Mouse (Mus musculus) olfactory bulb, adult 2 months (tissue): ENCODE data around the gene Gm30191. TPM values are rescaled to one million over a fixed set of nuclear protein-coding genes. Genes with fewer than 3 reads are reported as not detected.
A peak's percentile ranks its signal among the peaks of the same experiment; 100 is the strongest.

Experiments used
- H3K27ac ChIP-seq: fragments of 200-500 bp; 2 replicates; pipeline ENCODE4 v1.5.1; 2012; ENCODE audit warnings: low read depth, low read length; ENCODE audit not compliant: insufficient read depth
- H3K4me1 ChIP-seq: fragments of 200-500 bp; 2 replicates; pipeline ENCODE4 v1.6.1; 2012; ENCODE audit warnings: low read length; ENCODE audit not compliant: control insufficient read depth, insufficient read depth
- H3K4me3 ChIP-seq: fragments of 200-500 bp; 2 replicates; pipeline ENCODE4 v1.5.1; 2012; ENCODE audit warnings: mild to moderate bottlenecking, low read depth, low read length, moderate library complexity; ENCODE audit not compliant: insufficient read depth
- CTCF ChIP-seq: fragments of 200-500 bp; IDR thresholded peaks from 2 replicates; pipeline ENCODE4 v1.5.1; 2012; ENCODE audit warnings: low read depth, mild to moderate bottlenecking, low read length, moderate library complexity; ENCODE audit not compliant: insufficient read depth
- POLR2A ChIP-seq: fragments of 200-500 bp; IDR thresholded peaks from 2 replicates; pipeline ENCODE4 v1.6.1; 2012; ENCODE audit warnings: mild to moderate bottlenecking, low read depth, low read length, moderate library complexity; ENCODE audit not compliant: insufficient read depth
- WGBS: fragments of 180-500 bp; shearing (Covaris S2); methylation state at CpG from one replicate; pipeline ENCODE4 v1.1.7; 2018; 5-methylcytosine and 5-hydroxymethylcytosine counted together
- polyA plus RNA-seq: library from polyadenylated mRNA; stranded (reverse); fragments of >200 nt; gene quantifications from 2 replicates; pipeline ENCODE4 v1.2.4, GENCODE M21; 2012; ENCODE audit warnings: low replicate concordance; ENCODE audit not compliant: missing spikeins, insufficient read depth, insufficient read length

The Gm30191 gene
- polyA plus RNA-seq, 1 experiment: not detected

GRCm38 (mm10) chr4:134250930-134251240, 4.2 kb downstream of the Gm30191 start:
- H3K27ac ChIP-seq: no peak overlapping the region
- WGBS: 8% methylated on average over 10 of the region's 10 CpGs

GRCm38 (mm10) chr4:134251241-134252130, 4.8 kb downstream of the Gm30191 start:
- H3K4me3 ChIP-seq: peak overlapping the region; percentile 54
- H3K27ac ChIP-seq: no peak overlapping the region
- peaks cover 23% of the 10 kb centered on the region for H3K4me1 ChIP-seq
- no peak for TF ChIP-seq POLR2A
- no peak for TF ChIP-seq CTCF
- WGBS: 1% methylated on average over 91 of the region's 91 CpGs

More at GRCm38 (mm10) chr4:134250930-134251240, 4.2 kb downstream of the Gm30191 start:
- peaks cover 23% of the 10 kb centered on the region for H3K4me1 ChIP-seq
- H3K4me3 ChIP-seq: peak overlapping the region; percentile 54
- TF ChIP-seq POLR2A (no peak), CTCF (no peak)

- 20% methylated on average over 22 of the region's 22 CpGs for WGBS
- Histone ChIP-seq H3K4me1 (peaks cover 23% of the 10 kb centered on the region), H3K27ac (no peak overlapping the region), H3K4me3 (peak overlapping the region; percentile 54)
- TF ChIP-seq CTCF (no peak), POLR2A (no peak)
Measured at GRCm38 (mm10) chr4:134252131-134252910, 5.6 kb downstream of the Gm30191 start.

- H3K27ac ChIP-seq: no peak overlapping the region
- H3K4me3 ChIP-seq: no peak overlapping the region
- TF ChIP-seq POLR2A (no peak), CTCF (no peak)
- 46% methylated on average over 15 of the region's 15 CpGs for WGBS
- peaks cover 23% of the 10 kb centered on the region for H3K4me1 ChIP-seq
Measured at GRCm38 (mm10) chr4:134252911-134253721, 6.4 kb downstream of the Gm30191 start.

GRCm38 (mm10) chr4:134253722-134254324, 7.1 kb downstream of the Gm30191 start, which contains the start of gene Grrp1:
TSS of gene Grrp1 (minus strand) at chr4:134254106.
- TF ChIP-seq CTCF (no peak), POLR2A (no peak)
- Histone ChIP-seq H3K4me3 (no peak within 1 kb of the TSS), H3K27ac (no peak within 1 kb of the TSS), H3K4me1 (peaks cover 23% of the 10 kb centered on the region)
- 18% methylated on average over 13 of the region's 13 CpGs for WGBS

- H3K27ac ChIP-seq: no peak overlapping the region
- TF ChIP-seq CTCF: no peak
- TF ChIP-seq POLR2A: no peak
- H3K4me1 ChIP-seq: peaks cover 18% of the 10 kb centered on the region
- 47% methylated on average over 3 of the region's 3 CpGs for WGBS
- H3K4me3 ChIP-seq: no peak overlapping the region
Measured at GRCm38 (mm10) chr4:134254835-134255234, 8.1 kb downstream of the Gm30191 start.

GRCm38 (mm10) chr4:134255854-134256253, 9.1 kb downstream of the Gm30191 start:
- Histone ChIP-seq H3K27ac (no peak overlapping the region), H3K4me3 (no peak overlapping the region), H3K4me1 (peaks cover 12% of the 10 kb centered on the region)
- TF ChIP-seq CTCF (no peak), POLR2A (no peak)
- 52% methylated on average over 4 of the region's 4 CpGs for WGBS
